Mouse (Mus musculus) ES-Bruce4 (cell line): ENCODE measurements around the gene Nle1. TPM values are rescaled to one million over a fixed set of nuclear protein-coding genes. Genes with fewer than 3 reads are reported as not detected.
"Not testable (repeated sequence)": the region's sequence is repeated elsewhere in the genome, so short reads cannot be mapped to it uniquely, and the experiment has no call there.

ENCODE experiments used
- H3K27ac ChIP-seq: 2 replicates; pipeline ENCODE4 v1.5.1; 2012; ENCODE audit warnings: low read length, inconsistent platforms; ENCODE audit not compliant: insufficient read depth
- H3K27me3 ChIP-seq: 2 replicates; pipeline ENCODE4 v1.6.1; 2012; ENCODE audit warnings: mild to moderate bottlenecking, low read length, inconsistent platforms; ENCODE audit not compliant: control insufficient read depth, poor library complexity, insufficient read depth, severe bottlenecking
- H3K36me3 ChIP-seq: 2 replicates; pipeline ENCODE4 v1.6.1; 2012; ENCODE audit warnings: inconsistent platforms, mild to moderate bottlenecking, low read length, moderate library complexity; ENCODE audit not compliant: control insufficient read depth, poor library complexity, insufficient read depth, severe bottlenecking
- H3K4me1 ChIP-seq: one replicate; pipeline ENCODE4 v1.8.1; 2011; ENCODE audit warnings: low read length; ENCODE audit not compliant: control insufficient read depth, insufficient read depth
- H3K4me3 ChIP-seq: 2 replicates; pipeline ENCODE4 v1.5.1; 2011; ENCODE audit warnings: low read depth, mild to moderate bottlenecking, low read length
- H3K9ac ChIP-seq: 2 replicates; pipeline ENCODE4 v1.6.1; 2012; ENCODE audit warnings: low read depth, mild to moderate bottlenecking, inconsistent platforms; ENCODE audit not compliant: poor library complexity, severe bottlenecking
- H3K9me3 ChIP-seq: replicated peaks from 2 replicates; pipeline ENCODE4 v1.6.1; 2012; ENCODE audit warnings: mild to moderate bottlenecking, low read length, inconsistent platforms; ENCODE audit not compliant: control insufficient read depth, poor library complexity, insufficient read depth, severe bottlenecking
- CTCF ChIP-seq: IDR thresholded peaks from one replicate; pipeline ENCODE4 v1.8.1; 2011; ENCODE audit warnings: low read depth, low read length
- EP300 ChIP-seq: IDR thresholded peaks from 2 replicates; pipeline ENCODE4 v1.6.1; 2011; ENCODE audit warnings: low read depth, low read length; ENCODE audit not compliant: insufficient read depth
- POLR2A ChIP-seq: IDR thresholded peaks from one replicate; pipeline ENCODE4 v1.8.1; 2011; ENCODE audit warnings: low read length; ENCODE audit not compliant: insufficient read depth
- polyA plus RNA-seq: library from polyadenylated mRNA; stranded (reverse); fragments of >200 nt; gene quantifications from 2 replicates; pipeline ENCODE4 v1.2.4, GENCODE M21; 2011; ENCODE audit warnings: low read depth; ENCODE audit not compliant: missing spikeins, insufficient read depth, insufficient read length

The Nle1 gene
- polyA plus RNA-seq, 1 experiment, result 32.3 TPM

DNA sequence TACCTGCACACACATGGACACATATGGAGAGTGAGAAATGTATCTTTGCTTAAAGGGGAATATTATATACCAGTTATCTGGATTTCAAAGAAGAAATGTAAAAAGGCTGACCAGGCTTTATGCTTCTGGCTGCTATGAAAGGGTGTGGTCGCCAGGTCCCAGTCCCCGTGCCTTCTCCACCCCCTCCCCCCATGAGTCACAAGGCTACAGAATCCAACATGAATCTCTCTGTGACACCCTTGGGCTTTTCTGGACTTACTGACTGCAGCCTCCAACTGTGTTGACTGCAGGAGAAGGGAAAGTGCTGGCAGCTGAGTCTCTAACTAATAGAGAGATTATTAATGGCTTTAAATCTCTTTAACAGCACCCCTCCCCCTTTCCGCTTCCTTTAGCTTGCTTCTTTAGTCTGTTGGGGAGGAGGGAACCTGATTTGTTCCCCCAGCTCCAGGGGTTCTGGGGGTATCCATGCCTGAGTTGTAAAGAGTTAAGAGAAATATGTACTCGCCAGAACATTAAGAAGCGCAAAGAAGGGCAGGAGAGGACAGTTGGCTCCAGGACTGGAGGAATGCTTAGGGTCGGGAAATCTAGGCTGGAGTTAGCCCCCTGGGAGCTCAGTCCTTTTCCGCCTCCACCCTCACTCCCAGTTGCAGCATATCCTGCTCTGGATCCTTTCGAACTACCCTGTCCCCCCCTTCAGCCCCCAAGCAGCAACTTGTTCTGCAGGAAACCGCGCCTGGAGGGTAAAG is 42.7 kb upstream of the Nle1 start, which contains the start of gene Slfn5:
Gene Slfn5 (plus strand): TSS at position 614 of the 746 bp plus-strand sequence.
- Histone ChIP-seq H3K4me1 (peaks cover 2% of the 10 kb centered on the region), H3K9ac (no peak within 1 kb of the TSS), H3K27me3 (peaks cover 4% of the 10 kb centered on the region; the same call in 1 of the 2 replicates), H3K9me3 (no peaks in the 10 kb centered on the region), H3K4me3 (peak within 1 kb of the TSS; percentile 30), H3K27ac (no peak within 1 kb of the TSS), H3K36me3 (no peaks in the 10 kb centered on the region)
- TF ChIP-seq POLR2A, result no peak
- TF ChIP-seq EP300, result no peak

DNA sequence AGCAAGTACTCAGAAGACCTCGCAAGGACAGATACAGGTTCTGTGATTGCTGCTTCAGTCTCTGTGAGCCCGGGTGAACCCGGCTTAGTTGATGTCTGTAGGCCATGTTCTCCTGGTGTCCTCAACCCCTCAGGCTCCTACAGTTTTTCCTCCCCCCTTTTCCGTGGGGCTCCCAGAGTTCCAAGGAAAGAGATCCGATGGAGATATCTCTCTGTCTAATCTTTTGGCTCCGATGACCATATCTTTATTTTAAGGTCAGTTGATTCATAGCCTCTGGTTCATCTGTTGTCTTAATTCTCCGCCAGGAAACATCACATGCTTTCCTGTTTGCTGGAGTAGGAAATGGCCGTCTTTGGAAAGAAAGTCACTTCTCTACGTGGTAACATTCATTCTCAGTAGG is 40.8 kb upstream of the Nle1 start:
- no peaks in the 10 kb centered on the region for H3K9me3 ChIP-seq
- no peak for TF ChIP-seq CTCF
- no peak overlapping the region for H3K9ac ChIP-seq
- no peak overlapping the region for H3K4me3 ChIP-seq
- H3K27ac ChIP-seq, result no peak overlapping the region
- H3K27me3 ChIP-seq, result peaks cover 4% of the 10 kb centered on the region; the same call in 1 of the 2 replicates
- peaks cover 2% of the 10 kb centered on the region for H3K4me1 ChIP-seq
- no peaks in the 10 kb centered on the region for H3K36me3 ChIP-seq

DNA sequence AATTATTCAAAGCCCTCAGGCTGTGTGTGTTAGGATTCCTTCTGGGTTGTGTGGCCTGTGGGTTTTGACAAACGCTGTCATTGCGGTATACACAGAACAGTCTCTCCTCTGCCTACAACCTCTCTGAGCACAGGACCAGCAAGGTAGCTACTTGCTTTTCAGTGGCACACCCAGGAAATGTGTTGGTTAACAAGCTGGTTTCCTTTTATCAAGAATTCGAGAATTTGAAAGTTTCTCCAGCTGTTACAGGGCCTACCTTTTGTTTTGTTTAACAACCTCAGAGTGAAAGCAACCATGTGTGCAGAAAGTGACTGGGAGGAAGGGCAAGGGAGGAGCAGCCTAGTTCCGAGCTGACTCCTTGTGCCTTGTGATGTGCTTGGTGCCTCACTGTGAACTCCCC is 39.2 kb upstream of the Nle1 start:
- Histone ChIP-seq H3K4me1 (peaks cover 2% of the 10 kb centered on the region), H3K9me3 (no peaks in the 10 kb centered on the region), H3K27ac (no peak overlapping the region), H3K27me3 (peaks cover 2% of the 10 kb centered on the region; the same call in 1 of the 2 replicates), H3K4me3 (no peak overlapping the region), H3K36me3 (no peaks in the 10 kb centered on the region), H3K9ac (no peak overlapping the region)
- no peak for TF ChIP-seq EP300
- TF ChIP-seq POLR2A, result no peak
- no peak for TF ChIP-seq CTCF

- H3K9ac ChIP-seq, result no peak overlapping the region
- TF ChIP-seq POLR2A (no peak), CTCF (no peak), EP300 (no peak)
- H3K27ac ChIP-seq, result no peak overlapping the region; the same call in 1 of the 2 replicates
- no peaks in the 10 kb centered on the region for H3K9me3 ChIP-seq
- H3K27me3 ChIP-seq, result peaks cover 2% of the 10 kb centered on the region; the same call in 1 of the 2 replicates
- no peaks in the 10 kb centered on the region for H3K36me3 ChIP-seq
- peaks cover 2% of the 10 kb centered on the region for H3K4me1 ChIP-seq
- no peak overlapping the region for H3K4me3 ChIP-seq
Observed at GRCm38 (mm10) chr11:82945636-82946035, 37.4 kb upstream of the Nle1 start.

DNA sequence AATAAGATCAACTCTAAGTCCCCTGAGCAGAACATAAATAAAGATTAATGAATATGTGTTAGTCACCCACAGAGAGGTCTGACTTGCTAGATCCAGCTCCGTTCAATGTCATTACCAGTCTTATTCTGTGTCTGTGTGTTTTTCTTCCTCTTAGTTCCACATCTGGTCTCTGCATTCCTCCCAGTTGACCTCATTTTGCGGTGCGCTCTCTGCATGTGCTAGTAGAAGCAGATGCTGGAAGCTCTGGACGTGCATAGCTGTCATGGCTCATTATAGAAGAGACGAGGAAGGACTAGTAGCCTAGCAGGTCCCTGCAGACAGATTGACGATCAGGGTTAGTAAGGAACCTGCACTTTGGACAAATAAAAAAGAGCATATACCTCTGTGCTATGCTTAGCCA is 35.1 kb upstream of the Nle1 start:
- peaks cover 2% of the 10 kb centered on the region for H3K4me1 ChIP-seq
- H3K9ac ChIP-seq, result no peak overlapping the region
- H3K36me3 ChIP-seq, result no peaks in the 10 kb centered on the region
- H3K27ac ChIP-seq, result no peak overlapping the region
- TF ChIP-seq EP300 (no peak), CTCF (no peak), POLR2A (no peak)
- H3K27me3 ChIP-seq, result no peaks in the 10 kb centered on the region
- no peaks in the 10 kb centered on the region for H3K9me3 ChIP-seq
- H3K4me3 ChIP-seq, result no peak overlapping the region

- Histone ChIP-seq H3K9ac (peak overlapping the region; percentile 68), H3K4me1 (no peaks in the 10 kb centered on the region), H3K9me3 (no peaks in the 10 kb centered on the region), H3K27ac (no peak overlapping the region), H3K36me3 (no peaks in the 10 kb centered on the region), H3K27me3 (peaks cover 44% of the 10 kb centered on the region), H3K4me3 (peak overlapping the region; percentile 36)
- TF ChIP-seq EP300 (no peak), CTCF (no peak), POLR2A (no peak)
Observed at GRCm38 (mm10) chr11:82933186-82933585, 25.0 kb upstream of the Nle1 start.

DNA sequence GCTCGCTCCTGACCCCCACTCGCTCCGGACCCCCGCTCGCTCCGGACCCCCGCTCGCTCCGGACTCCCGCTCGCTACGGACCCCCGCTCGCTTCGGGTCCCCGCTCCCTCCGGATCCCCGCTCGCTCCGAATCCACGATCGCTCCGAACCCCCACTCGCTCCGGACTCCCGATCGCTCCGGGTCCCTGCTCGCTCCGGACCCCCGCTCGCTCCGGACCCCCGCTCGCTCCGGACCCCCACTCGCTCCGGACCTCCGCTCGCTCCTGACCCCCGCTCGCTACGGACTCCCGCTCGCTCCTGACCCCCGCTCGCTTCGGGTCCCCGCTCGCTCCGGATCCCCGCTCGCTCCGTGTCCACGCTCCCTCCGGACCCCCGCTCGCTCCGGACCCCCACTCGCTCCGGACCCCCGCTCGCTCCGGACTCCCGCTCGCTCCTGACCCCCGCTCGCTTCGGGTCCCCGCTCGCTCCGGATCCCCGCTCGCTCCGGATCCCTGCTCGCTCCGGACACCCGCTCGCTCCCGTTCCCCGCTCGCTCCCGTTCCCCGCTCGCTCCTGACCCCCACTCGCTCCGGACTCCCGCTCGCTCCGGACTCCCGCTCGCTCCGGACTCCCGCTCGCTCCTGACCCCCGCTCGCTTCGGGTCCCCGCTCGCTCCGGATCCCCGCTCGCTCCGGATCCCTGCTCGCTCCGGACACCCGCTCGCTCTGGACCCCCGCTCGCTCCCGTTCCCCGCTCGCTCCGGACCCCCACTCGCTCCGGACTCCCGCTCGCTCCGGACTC is 23.6 kb upstream of the Nle1 start:
- not testable (repeated sequence) for H3K4me1 ChIP-seq, H3K9me3 ChIP-seq, H3K27ac ChIP-seq, H3K36me3 ChIP-seq
- Histone ChIP-seq H3K4me3 (peak overlapping the region; percentile 35), H3K27me3 (peaks cover 44% of the 10 kb centered on the region), H3K9ac (peak overlapping the region; percentile 84)

GRCm38 (mm10) chr11:82931161-82931560 is 22.9 kb upstream of the Nle1 start:
- H3K36me3 ChIP-seq, H3K27ac ChIP-seq, H3K9me3 ChIP-seq, H3K4me1 ChIP-seq: not testable (repeated sequence)
- H3K4me3 ChIP-seq, result 0 out of 2 replicates have a peak overlapping the region, but pooled peaks have one; percentile 19
- peaks cover 44% of the 10 kb centered on the region for H3K27me3 ChIP-seq
- H3K9ac ChIP-seq, result peak overlapping the region; percentile 84
